ENCODE assay signal across 7 mouse cellular contexts in the genomic region with DNA sequence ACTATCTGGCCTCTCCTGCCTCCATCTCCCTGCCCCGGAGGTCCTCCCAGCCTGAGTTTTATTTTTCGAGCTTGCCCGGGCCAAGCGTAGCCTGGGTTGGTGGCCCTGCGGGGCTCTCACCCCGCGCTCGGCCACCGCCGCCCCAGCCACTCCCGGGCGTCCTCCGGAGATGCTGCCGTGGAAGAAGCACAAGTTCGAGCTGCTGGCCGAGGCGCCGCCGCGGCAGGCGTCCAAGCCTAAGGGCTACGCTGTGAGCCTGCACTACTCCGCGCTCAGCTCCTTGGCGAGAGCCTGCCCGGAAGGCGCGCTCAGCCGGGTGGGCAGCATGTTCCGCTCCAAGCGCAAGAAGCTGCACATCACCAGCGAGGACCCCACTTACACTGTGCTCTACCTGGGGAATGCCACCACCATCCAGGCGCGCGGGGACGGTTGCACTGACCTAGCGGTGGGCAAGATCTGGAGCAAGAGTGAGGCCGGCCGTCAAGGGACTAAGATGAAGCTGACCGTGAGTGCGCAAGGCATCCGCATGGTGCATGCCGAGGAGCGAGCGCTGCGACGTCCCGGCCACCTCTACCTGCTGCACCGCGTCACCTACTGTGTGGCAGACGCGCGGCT. TPM values are rescaled to one million over a fixed set of nuclear protein-coding genes. Genes with fewer than 3 reads are reported as not detected.
DNase-seq lines count a peak whose midpoint lies in the region; ATAC-seq lines count a peak whose summit lies in the region.

No protein-coding gene starts in this region.

- ATAC-seq in limb, embryonic 13.5 days (ENCODE audit: low FRiP score, low read depth) = 0 out of 2 replicates have a peak, but pooled peaks have one; percentile 6
- peak; percentile 30 for ATAC-seq in midbrain, embryonic 16.5 days
- ATAC-seq in stomach, embryonic 14.5 days (ENCODE audit: insufficient number of reproducible peaks, insufficient read depth, low FRiP score, low read depth) = no peak

- H3K9ac ChIP-seq in limb, embryonic 13.5 days = peak overlapping the region; percentile 75
- peak overlapping the region; percentile 67 for H3K9ac ChIP-seq in midbrain, embryonic 16.5 days (ENCODE audit: low read depth, low read length)
- H3K9ac ChIP-seq in stomach, embryonic 14.5 days (replicated peaks; ENCODE audit: low read depth, low read length) = peak overlapping the region; percentile 66

- peaks cover 61% of the 10 kb centered on the region for H3K4me1 ChIP-seq in limb, embryonic 13.5 days
- peaks cover 36% of the 10 kb centered on the region for H3K4me1 ChIP-seq in midbrain, embryonic 16.5 days (ENCODE audit: control insufficient read depth, insufficient read depth, low read length)
- H3K4me1 ChIP-seq in stomach, embryonic 14.5 days (ENCODE audit: control insufficient read depth, insufficient read depth, low read length) = peaks cover 37% of the 10 kb centered on the region

- DNase-seq in adrenal gland, postnatal 10 days = peak; percentile 74
- DNase-seq in cerebellum, postnatal 25 days = peak; percentile 84
- DNase-seq in gastrocnemius, postnatal 10 days = peak; percentile 81
- peak; percentile 42 for DNase-seq in induced T-regulatory cell, adult 2 months (ENCODE audit: low read depth)

- H3K27ac ChIP-seq in limb, embryonic 13.5 days = peak overlapping the region; percentile 6; the same call in 1 of the 2 replicates
- H3K27ac ChIP-seq in midbrain, embryonic 16.5 days (ENCODE audit: low read length) = no peak overlapping the region
- H3K27ac ChIP-seq in stomach, embryonic 14.5 days (ENCODE audit: low read length) = peak overlapping the region; percentile 80

- peaks cover 44% of the 10 kb centered on the region for H3K27me3 ChIP-seq in limb, embryonic 13.5 days
- H3K27me3 ChIP-seq in midbrain, embryonic 16.5 days (ENCODE audit: control insufficient read depth, insufficient read depth, low read depth, low read length) = peaks cover 21% of the 10 kb centered on the region
- H3K27me3 ChIP-seq in stomach, embryonic 14.5 days (ENCODE audit: control insufficient read depth, insufficient read depth, low read length) = no peaks in the 10 kb centered on the region

- 1% methylated on average over 53 of the region's 53 CpGs for WGBS in limb, embryonic 13.5 days
- WGBS in midbrain, embryonic 16.5 days = under 1% methylated on average over 53 of the region's 53 CpGs
- under 1% methylated on average over 53 of the region's 53 CpGs for WGBS in stomach, embryonic 14.5 days

- peak overlapping the region; percentile 97 for H3K4me2 ChIP-seq in limb, embryonic 13.5 days (replicated peaks)
- peak overlapping the region; percentile 98 for H3K4me2 ChIP-seq in midbrain, embryonic 16.5 days (ENCODE audit: low read length)
- peak overlapping the region; percentile 95 for H3K4me2 ChIP-seq in stomach, embryonic 14.5 days (replicated peaks; ENCODE audit: low read depth, low read length)

- no peaks in the 10 kb centered on the region for H3K9me3 ChIP-seq in limb, embryonic 13.5 days
- no peaks in the 10 kb centered on the region for H3K9me3 ChIP-seq in midbrain, embryonic 16.5 days (replicated peaks; ENCODE audit: control insufficient read depth, low read length, poor library complexity, severe bottlenecking)
- H3K9me3 ChIP-seq in stomach, embryonic 14.5 days (ENCODE audit: control insufficient read depth, low read depth, low read length) = no peaks in the 10 kb centered on the region

- H3K36me3 ChIP-seq in limb, embryonic 13.5 days = no peaks in the 10 kb centered on the region
- H3K36me3 ChIP-seq in midbrain, embryonic 16.5 days (ENCODE audit: control insufficient read depth, insufficient read depth, low read length) = no peaks in the 10 kb centered on the region
- no peaks in the 10 kb centered on the region for H3K36me3 ChIP-seq in stomach, embryonic 14.5 days (ENCODE audit: control insufficient read depth, insufficient read depth, low read length)

- H3K4me3 ChIP-seq in limb, embryonic 13.5 days = peak overlapping the region; percentile 59
- peak overlapping the region; percentile 76 for H3K4me3 ChIP-seq in midbrain, embryonic 16.5 days (ENCODE audit: low read depth, low read length)
- peak overlapping the region; percentile 65 for H3K4me3 ChIP-seq in stomach, embryonic 14.5 days (ENCODE audit: low read depth, low read length)

RNA-seq across cellular contexts. Expression of a gene that starts 1.0 kb away (rescaled TPM):
- 10 to 100 TPM; 37.4 to 47.7 TPM for total RNA-seq in adrenal gland, postnatal 10 days (2021)
- 10 to 100 TPM; 20.5 to 25.0 TPM for total RNA-seq in gastrocnemius, postnatal 10 days (2021)
- 13.8 and 13.9 TPM in 2 replicates for polyA plus RNA-seq in limb, embryonic 13.5 days (2015; fragmentation: Nextera tagmentation; extraction: Ambion mirVana)
- 15.6 and 15.8 TPM in 2 replicates for polyA plus RNA-seq in midbrain, embryonic 16.5 days (2015; fragmentation: Nextera tagmentation; extraction: Ambion mirVana)
- polyA plus RNA-seq in stomach, embryonic 14.5 days (2014; fragmentation: Nextera tagmentation; extraction: Ambion mirVana) = 9.7 and 11.3 TPM in 2 replicates

RNA-seq across cellular contexts. Expression of a gene that starts 13.1 kb away (rescaled TPM):
- total RNA-seq in adrenal gland, postnatal 10 days (2021) = 10 to 100 TPM; 34.4 to 35.2 TPM
- 10 to 100 TPM; 20.6 to 21.8 TPM for total RNA-seq in gastrocnemius, postnatal 10 days (2021)
- polyA plus RNA-seq in limb, embryonic 13.5 days (2015; fragmentation: Nextera tagmentation; extraction: Ambion mirVana) = 75.7 and 81.8 TPM in 2 replicates
- polyA plus RNA-seq in midbrain, embryonic 16.5 days (2015; fragmentation: Nextera tagmentation; extraction: Ambion mirVana) = 39.1 and 51.6 TPM in 2 replicates
- 65.0 and 66.0 TPM in 2 replicates for polyA plus RNA-seq in stomach, embryonic 14.5 days (2014; fragmentation: Nextera tagmentation; extraction: Ambion mirVana)

RNA-seq across cellular contexts. Expression of a gene that starts 49.9 kb away (rescaled TPM):
- total RNA-seq in adrenal gland, postnatal 10 days (2021) = 1 to 10 TPM; 6.4 to 9.7 TPM
- 1 to 10 TPM; 5.3 to 8.7 TPM for total RNA-seq in gastrocnemius, postnatal 10 days (2021)
- 26.0 and 29.2 TPM in 2 replicates for polyA plus RNA-seq in limb, embryonic 13.5 days (2015; fragmentation: Nextera tagmentation; extraction: Ambion mirVana)
- polyA plus RNA-seq in midbrain, embryonic 16.5 days (2015; fragmentation: Nextera tagmentation; extraction: Ambion mirVana) = 81.1 and 84.7 TPM in 2 replicates
- 15.2 and 16.0 TPM in 2 replicates for polyA plus RNA-seq in stomach, embryonic 14.5 days (2014; fragmentation: Nextera tagmentation; extraction: Ambion mirVana)
